Mouse (Mus musculus) cerebellum, postnatal 14 days (tissue): ENCODE results near the gene Gas2l1.

Source experiments
- DNase-seq, 2 experiments: peaks; one replicate each; pipeline ENCODE4 v3.0.0; 2021; ENCODE audit warnings: mixed read lengths in 2 of 2

Gas2l1 gene

GRCm38 (mm10) chr11:5063561-5064281 is 1.4 kb downstream of the Gas2l1 start:
- DNase-seq: peak in 1 of 2 experiments; percentile 49

DNA sequence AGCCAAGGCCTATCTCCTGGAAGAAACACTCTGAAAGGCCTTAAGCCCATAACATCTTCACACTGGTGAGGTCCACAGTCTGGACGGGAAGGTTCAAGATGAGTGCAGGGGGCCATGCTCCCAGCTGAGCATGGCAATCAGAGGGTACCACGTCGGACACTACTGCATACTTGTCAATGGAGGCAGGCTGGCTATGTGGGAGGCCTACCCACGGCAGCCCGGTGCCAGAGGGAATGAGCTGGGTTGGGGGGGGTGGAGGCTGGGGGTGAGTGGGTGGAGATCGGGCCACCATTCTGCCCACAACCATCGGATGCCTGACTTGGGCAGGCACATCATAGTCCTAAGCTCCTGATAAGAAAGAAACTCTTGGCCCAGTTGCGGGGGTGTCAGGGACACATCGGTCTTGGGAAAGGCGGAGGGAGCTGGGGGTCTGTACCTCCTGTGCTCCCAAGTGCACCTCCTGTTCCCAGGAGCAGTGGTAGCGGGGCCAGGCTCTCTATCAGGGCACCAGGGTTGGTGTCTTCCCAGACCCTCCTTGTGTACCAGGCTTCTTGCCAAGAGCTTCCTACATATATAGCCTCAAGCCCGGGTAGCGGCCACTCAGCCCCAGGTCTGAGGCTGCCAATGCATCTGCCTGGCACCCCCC is 2.1 kb downstream of the Gas2l1 start:
- DNase-seq: no peak

DNA sequence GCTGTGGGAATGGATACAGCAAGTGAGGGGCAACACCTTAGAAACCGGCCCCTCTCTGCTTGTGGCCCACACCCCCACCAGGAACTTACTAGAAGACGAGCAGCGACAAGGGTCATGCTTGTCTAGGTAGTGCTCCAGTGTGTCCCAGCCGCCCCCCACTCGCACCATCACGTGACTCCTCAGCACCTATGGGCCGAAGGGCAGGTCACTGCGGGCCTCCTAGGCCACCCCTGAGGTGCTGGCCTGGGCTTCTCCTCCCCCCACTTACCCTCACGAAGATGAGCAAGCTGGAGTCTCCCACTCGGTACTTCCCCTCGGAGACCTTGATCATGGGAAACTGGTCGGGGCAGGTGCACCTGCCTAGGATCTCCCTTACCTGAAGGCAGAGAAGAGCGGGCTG is 2.8 kb downstream of the Gas2l1 start:
- no peak for DNase-seq

- peak; percentile 76 to 85 for DNase-seq
These were observed 3.6 kb downstream of the Gas2l1 start for GRCm38 (mm10) chr11:5061413-5062139.

DNA sequence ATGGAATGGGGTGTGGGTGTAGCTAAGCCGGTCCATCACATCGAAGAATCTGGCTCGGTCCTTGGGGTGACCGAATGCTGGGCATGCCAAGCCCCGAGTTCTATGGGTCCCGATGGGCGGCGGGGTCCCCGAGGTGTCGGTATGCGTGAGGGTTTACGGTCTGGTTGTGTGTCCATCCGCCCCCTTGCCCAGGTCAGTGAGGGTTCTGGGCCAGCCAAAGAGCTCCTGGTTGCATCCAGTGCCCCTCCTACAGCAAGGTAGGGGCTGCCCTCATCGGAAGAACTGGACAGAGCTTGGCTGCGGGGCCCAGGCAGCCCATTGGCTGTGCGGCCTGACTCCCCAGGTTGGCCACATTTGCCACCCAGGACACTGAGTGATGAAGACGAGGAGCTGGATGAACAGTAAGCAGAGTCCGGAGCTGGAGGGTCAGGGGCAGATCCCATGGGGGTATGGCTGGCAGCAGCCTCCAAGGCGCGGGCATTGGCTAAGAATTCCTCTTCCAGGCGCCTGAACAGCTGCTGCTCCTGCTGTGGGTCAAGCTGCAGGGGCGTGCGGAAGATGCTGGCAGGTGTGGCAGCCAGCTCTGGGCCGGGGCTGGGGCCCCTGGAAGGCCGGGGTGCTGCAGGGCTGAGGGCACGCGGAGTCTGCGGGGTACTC is 4.2 kb downstream of the Gas2l1 start:
- DNase-seq: peak in 1 of 2 experiments; percentile 34

DNA sequence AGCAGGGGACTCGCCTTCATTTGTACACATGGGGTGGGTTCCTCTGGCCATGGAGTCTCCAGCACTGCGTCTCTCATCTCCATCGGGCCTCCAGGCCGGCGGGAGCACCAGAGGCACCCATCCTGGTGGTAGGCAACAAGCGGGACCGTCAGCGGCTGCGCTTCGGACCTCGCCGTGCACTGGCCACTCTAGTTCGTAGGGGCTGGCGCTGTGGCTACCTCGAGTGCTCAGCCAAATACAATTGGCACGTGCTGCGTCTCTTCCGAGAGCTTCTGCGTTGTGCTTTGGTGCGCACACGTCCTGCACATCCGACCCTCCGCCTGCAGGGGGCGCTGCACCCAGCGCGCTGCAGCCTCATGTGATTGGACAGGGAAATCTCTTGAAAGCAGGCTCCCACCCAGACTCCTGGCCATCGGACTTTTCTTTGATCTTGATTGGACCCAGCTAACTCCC is 5.4 kb downstream of the Gas2l1 start:
- peak; percentile 57 to 77 for DNase-seq

DNA sequence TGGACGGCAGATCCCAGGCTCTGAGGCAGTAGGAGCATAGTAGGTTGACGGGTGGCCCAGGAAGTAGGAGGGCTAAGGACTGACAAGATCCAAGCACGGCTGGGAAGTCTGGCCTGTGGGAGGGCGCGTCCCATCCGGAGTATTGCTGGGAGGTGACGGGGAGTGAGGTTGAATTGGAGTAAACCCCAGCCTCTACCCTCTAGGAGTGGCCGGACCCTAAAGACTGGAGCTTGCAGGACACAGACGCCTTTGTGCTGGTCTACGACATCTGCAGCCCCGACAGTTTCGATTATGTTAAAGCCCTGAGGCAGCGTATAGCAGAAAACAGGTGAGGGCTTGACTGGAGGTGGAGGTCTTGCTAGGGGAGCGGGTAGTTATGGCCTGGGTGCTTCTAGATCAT is 5.9 kb downstream of the Gas2l1 start:
- DNase-seq: no peak

DNA sequence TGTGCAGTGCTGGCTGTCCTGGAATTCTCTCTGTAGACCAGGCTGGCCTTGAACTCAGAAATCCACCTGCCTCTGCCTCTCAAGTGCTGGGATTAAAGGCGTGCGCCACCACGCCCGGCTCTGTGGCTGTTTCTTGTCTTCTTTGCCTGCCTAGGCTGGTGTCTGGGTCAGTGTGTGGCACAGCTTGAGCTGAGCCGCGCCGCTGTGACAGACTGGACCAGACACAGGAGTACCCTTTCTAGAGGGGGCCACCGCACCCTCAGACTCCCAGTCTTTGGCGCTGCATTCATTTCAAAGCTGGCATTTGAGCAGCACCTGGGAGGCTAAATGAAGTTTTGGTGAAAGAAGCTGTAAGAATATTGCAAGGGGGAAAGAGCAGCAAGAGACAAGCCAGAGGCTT is 6.3 kb downstream of the Gas2l1 start:
- no peak for DNase-seq

DNA sequence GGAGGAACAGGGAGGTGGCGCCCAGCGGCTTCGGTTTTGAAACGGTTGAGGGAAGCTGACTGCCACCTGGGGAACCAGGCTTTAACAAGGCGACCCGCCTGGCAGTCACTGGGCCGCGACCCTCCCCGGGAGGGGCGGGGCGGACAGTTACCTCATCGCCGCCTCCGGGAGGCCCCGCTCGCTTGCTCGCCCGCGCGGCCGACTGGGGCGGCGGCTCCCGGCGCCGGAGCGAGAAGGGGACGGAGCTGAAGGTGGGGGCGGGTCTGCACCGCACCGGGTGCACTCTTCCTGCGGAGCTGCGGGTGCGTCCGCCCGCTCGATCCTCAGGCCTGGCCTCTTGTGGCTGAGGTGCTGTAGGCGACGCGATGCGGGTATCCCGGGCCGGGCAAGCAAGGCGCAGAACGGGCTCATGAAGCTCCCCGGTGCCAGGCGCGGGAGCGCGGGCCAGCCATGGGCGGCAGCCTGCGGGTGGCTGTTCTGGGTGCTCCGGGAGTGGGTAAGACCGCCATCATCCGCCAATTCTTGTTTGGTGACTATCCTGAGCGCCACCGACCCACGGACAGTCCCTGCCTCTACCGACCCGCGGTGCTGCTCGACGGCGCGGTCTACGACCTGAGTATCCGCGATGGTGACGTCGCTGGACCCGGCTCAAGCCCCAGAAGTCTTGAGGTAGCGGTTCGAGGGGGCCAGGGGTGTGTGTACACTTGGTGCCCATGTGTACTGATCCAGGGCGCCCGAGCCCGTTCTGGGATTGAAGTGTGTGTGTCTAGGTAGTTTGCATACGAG is 7.1 kb downstream of the Gas2l1 start, which contains the start of gene Rasl10a:
Gene Rasl10a (plus strand): TSS at position 273 of the 786 bp plus-strand sequence.
- no peak for DNase-seq

DNA sequence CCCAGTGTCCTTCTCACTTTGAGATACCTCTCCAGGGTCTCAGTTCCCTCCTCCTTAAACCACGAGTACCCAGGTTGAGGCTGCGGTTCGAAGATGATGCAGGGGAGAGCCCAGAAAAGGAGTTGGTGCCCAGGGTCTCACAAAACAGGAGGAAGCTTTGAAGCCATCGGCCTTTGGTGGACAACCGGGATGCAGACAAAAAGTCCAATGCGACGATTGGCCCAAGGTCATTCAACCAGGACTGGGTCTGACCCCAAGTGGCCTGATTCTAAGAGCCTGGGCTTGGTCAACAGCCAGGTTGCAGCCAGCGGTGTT is 7.6 kb downstream of the Gas2l1 start:
- no peak for DNase-seq

DNA sequence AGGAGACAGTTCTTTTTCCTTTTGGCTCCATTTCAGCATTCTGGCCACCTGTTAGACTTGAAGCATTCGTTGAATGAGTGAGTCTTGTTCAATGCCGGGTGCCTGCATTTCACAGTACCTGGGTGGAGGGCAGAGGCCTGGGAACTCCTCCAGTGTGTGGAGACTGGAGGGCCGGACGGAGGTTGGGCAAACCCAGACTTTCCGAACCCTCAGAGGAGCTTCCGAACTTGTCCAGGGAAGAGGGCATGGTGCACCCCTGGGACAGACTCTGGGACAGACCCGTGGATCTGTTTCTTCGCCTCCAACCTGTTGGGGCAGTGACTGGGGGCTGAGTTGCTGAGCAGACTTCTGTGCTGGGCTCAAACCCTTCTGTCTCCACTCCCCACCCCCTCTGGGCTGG is 8.1 kb downstream of the Gas2l1 start:
- DNase-seq: no peak

- no peak for DNase-seq
These were observed 8.9 kb downstream of the Gas2l1 start for GRCm38 (mm10) chr11:5055945-5056938.

DNA sequence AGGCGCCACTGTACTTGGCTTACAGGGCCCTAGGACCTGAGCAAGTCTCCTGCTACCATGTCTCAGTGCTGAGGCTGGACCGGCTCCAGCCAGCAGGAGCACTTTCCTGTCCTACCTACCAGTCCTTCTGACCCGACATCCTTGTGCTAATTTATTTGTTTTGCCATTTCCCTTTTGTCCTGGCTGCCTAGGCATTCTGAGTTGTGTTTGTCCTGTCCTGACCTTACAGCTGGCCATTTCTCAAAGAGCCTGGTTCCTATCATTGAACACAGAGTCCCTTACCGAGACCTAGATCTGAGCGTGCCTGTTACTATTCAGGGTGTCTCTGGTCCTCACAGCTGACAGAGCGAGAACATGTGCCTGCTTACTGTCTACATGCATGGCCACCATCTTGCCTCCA is 10.3 kb downstream of the Gas2l1 start:
- no peak for DNase-seq

DNA sequence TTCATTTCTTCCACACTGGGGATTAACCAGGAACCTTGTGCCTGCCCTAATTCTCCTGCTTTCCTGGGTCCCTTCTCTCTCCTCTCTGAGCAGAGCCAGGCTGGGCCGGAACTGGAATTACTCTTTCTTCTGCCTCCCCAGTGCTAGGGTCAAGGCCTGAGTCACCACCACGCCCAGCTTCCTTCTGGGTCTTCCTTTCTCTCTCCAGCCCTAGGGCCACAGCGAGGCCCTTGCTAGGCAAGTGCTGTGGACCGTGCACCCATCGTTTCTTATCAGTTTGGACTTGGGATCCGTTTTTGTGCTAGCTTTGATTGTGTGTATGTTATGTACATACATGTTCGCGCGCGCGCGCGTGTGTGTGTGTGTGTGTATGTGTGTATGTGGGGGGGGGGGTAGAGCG is 11.0 kb downstream of the Gas2l1 start:
- DNase-seq: no peak

- DNase-seq: no peak
These were observed 12.8 kb downstream of the Gas2l1 start for GRCm38 (mm10) chr11:5052200-5052854.

DNA sequence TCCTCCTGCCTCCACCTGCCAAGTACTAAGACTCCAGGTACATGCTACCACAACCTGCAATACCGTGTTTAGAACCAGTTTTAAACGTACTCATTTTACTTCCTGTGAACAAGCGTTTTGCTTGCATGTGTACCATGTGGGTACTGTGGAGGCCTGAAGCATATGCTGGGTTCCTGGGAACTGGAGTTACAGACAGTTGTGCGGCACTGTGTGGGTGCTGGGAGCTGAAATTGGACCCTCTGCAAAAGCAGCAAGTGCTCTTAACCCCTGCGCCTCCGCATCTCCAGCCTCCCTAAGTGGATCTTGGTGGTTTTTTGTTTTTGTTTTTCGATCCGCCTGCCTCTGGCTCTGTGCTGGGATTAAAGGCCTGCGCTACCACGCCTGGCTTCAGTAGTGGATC is 13.5 kb downstream of the Gas2l1 start:
- DNase-seq: no peak

GRCm38 (mm10) chr11:5046321-5046926 is 18.7 kb downstream of the Gas2l1 start:
- no peak for DNase-seq

GRCm38 (mm10) chr11:5042645-5043381 is 22.3 kb downstream of the Gas2l1 start:
- peak; percentile 56 to 66 for DNase-seq

DNA sequence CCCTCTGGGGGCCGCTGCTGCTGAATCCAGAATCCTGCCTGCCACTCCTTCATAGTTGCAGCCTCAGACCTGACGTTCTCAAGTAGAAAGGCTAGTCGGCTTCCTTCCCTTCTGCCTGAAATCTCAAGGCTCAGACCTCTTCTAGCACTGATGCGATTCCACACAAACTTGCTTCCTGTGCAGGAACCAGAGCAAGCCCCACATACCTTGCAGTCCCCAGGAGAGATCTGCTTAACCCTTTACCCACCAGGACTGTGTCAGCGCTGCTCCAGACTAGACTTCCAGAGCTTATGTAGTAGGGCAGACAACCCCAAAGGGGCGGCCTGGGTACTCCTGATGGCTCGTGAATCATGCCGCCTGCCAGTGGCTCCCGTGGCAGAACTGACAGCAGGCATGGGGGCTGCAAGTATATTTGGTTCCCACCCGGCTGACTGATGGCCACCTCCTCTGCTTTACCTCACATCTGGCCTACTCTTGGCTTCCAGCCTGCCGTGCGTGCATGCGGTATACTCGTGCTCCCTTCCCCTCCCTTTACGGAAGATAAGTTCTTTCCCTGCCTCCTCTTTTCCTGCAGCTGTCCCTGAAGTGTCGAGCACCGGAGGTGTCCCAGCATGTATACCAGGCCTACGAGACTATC is 23.9 kb downstream of the Gas2l1 start:
- DNase-seq: no peak
